Mouse (Mus musculus): ENCODE data around the gene Ubash3b. TPM values are rescaled to one million over a fixed set of nuclear protein-coding genes. Genes with fewer than 3 reads are reported as not detected.

Gene Ubash3b
- polyA plus RNA-seq, 1 experiment from 2014 or later: 8.9 TPM

- no peaks in the 10 kb centered on the region for H3K27me3 ChIP-seq
- in situ Hi-C loops (cut with MboI; ENCODE audit: low pct_unique_long_range_greater_than_20kb): no loop called here
- CTCF ChIA-PET: interaction anchor here (1.0 kb wide), 1 partner anchor 19 kb away, joined by 3 read pairs; no protein-coding TSS in a partner anchor
- ATAC-seq (no peak), DNase-seq (ENCODE audit: low read depth, low spot score) (no peak)
- no peak for TF ChIP-seq CTCF (IDR thresholded peaks at IDR 0.05)
- POLR2A ChIA-PET: interaction anchor here (0.6 kb wide), 1 partner anchor 34 kb away, joined by 4 read pairs; no protein-coding TSS in a partner anchor
These were observed 81.9 kb downstream of the Ubash3b start for GRCm38 (mm10) chr9:41079428-41080155.

- TF ChIP-seq CTCF (IDR thresholded peaks at IDR 0.05): no peak
- in situ Hi-C loops (cut with MboI; ENCODE audit: low pct_unique_long_range_greater_than_20kb): no loop called here
- ChIA-PET CTCF (interaction anchor here (1.1 kb wide), 1 partner anchor 23 kb away, joined by 4 read pairs; no protein-coding TSS in a partner anchor), POLR2A (no interaction called here)
- DNase-seq (ENCODE audit: low read depth, low spot score) (peak; percentile 62), ATAC-seq (peak; percentile 54)
- no peaks in the 10 kb centered on the region for H3K27me3 ChIP-seq
These were observed 83.3 kb downstream of the Ubash3b start for GRCm38 (mm10) chr9:41078198-41078597.

- in situ Hi-C loops (cut with MboI; ENCODE audit: low pct_unique_long_range_greater_than_20kb): no loop called here
- H3K27me3 ChIP-seq: no peaks in the 10 kb centered on the region
- DNase-seq (ENCODE audit: low read depth, low spot score) (no peak), ATAC-seq (no peak)
- ChIA-PET CTCF (interaction anchor here (2.0 kb wide), 1 partner anchor 21 kb away, joined by 4 read pairs; no protein-coding TSS in a partner anchor), POLR2A (no interaction called here)
- TF ChIP-seq CTCF (IDR thresholded peaks at IDR 0.05): no peak
These were observed 85.3 kb downstream of the Ubash3b start for GRCm38 (mm10) chr9:41076150-41076549.

- H3K27me3 ChIP-seq: no peaks in the 10 kb centered on the region
- no peak for TF ChIP-seq CTCF (IDR thresholded peaks at IDR 0.05)
- in situ Hi-C loops (cut with MboI; ENCODE audit: low pct_unique_long_range_greater_than_20kb): no loop called here
- ATAC-seq: no peak
- ChIA-PET POLR2A (interaction anchor here (0.6 to 0.7 kb wide), 2 partner anchors 12 to 864 kb away, joined by 4 to 6 read pairs; no protein-coding TSS in a partner anchor), CTCF (interaction anchor here (2.0 kb wide), 1 partner anchor 21 kb away, joined by 4 read pairs; no protein-coding TSS in a partner anchor)
- DNase-seq (ENCODE audit: low read depth, low spot score): no peak
These were observed 86.0 kb downstream of the Ubash3b start for GRCm38 (mm10) chr9:41075528-41075927.

- no peak for TF ChIP-seq CTCF (IDR thresholded peaks at IDR 0.05)
- ATAC-seq (no peak), DNase-seq (ENCODE audit: low read depth, low spot score) (no peak)
- no peaks in the 10 kb centered on the region for H3K27me3 ChIP-seq
- in situ Hi-C loops (cut with MboI; ENCODE audit: low pct_unique_long_range_greater_than_20kb): no loop called here
- ChIA-PET CTCF (no interaction called here), POLR2A (interaction anchor here (1.9 kb wide), 1 partner anchor 12 kb away, joined by 5 read pairs; no protein-coding TSS in a partner anchor)
These were observed 88.1 kb downstream of the Ubash3b start for GRCm38 (mm10) chr9:41073196-41074009.

GRCm38 (mm10) chr9:41072786-41073185 lies 88.7 kb downstream of the Ubash3b start:
- no peak for DNase-seq (ENCODE audit: low read depth, low spot score)
- no peaks in the 10 kb centered on the region for H3K27me3 ChIP-seq
- in situ Hi-C loops (cut with MboI; ENCODE audit: low pct_unique_long_range_greater_than_20kb): no loop called here
- ATAC-seq: no peak
- CTCF ChIA-PET: no interaction called here
- TF ChIP-seq CTCF (IDR thresholded peaks at IDR 0.05): no peak
- POLR2A ChIA-PET: interaction anchor here (1.9 kb wide), 1 partner anchor 11 kb away, joined by 5 read pairs; no protein-coding TSS in a partner anchor

- TF ChIP-seq CTCF (IDR thresholded peaks at IDR 0.05): no peak
- no peak for ATAC-seq
- POLR2A ChIA-PET: interaction anchor here (1.9 kb wide), 1 partner anchor 10 kb away, joined by 5 read pairs; no protein-coding TSS in a partner anchor
These were observed 89.5 kb downstream of the Ubash3b start for GRCm38 (mm10) chr9:41071906-41072511.

GRCm38 (mm10) chr9:41070761-41071181 lies 90.7 kb downstream of the Ubash3b start:
- DNase-seq (ENCODE audit: low read depth, low spot score) (no peak), ATAC-seq (no peak)
- POLR2A ChIA-PET: no interaction called here
- CTCF ChIA-PET: interaction anchor here (0.7 kb wide), 1 partner anchor 97 kb away, joined by 3 read pairs; no protein-coding TSS in a partner anchor
- no peak for TF ChIP-seq CTCF (IDR thresholded peaks at IDR 0.05)
- no peaks in the 10 kb centered on the region for H3K27me3 ChIP-seq
- in situ Hi-C loops (cut with MboI; ENCODE audit: low pct_unique_long_range_greater_than_20kb): no loop called here

More at GRCm38 (mm10) chr9:41071906-41072511, 89.5 kb downstream of the Ubash3b start:
- no peaks in the 10 kb centered on the region for H3K27me3 ChIP-seq
- no peak for DNase-seq (ENCODE audit: low read depth, low spot score)
- CTCF ChIA-PET: no interaction called here
- in situ Hi-C loops (cut with MboI; ENCODE audit: low pct_unique_long_range_greater_than_20kb): no loop called here

GRCm38 (mm10) chr9:41069509-41069908 lies 92.0 kb downstream of the Ubash3b start:
- in situ Hi-C loops (cut with MboI; ENCODE audit: low pct_unique_long_range_greater_than_20kb): no loop called here
- ATAC-seq: no peak
- no peak for DNase-seq (ENCODE audit: low read depth, low spot score)
- no peaks in the 10 kb centered on the region for H3K27me3 ChIP-seq
- ChIA-PET CTCF (no interaction called here), POLR2A (no interaction called here)
- TF ChIP-seq CTCF (IDR thresholded peaks at IDR 0.05): no peak

- H3K27me3 ChIP-seq: no peaks in the 10 kb centered on the region
- ChIA-PET CTCF (interaction anchor here (0.7 to 1.1 kb wide), 3 partner anchors 10 to 146 kb away, joined by 3 read pairs; no protein-coding TSS in a partner anchor), POLR2A (interaction anchor here (1.5 kb wide), 1 partner anchor 11 kb away, joined by 5 read pairs; no protein-coding TSS in a partner anchor)
- in situ Hi-C loops (cut with MboI; ENCODE audit: low pct_unique_long_range_greater_than_20kb): no loop called here
- DNase-seq (ENCODE audit: low read depth, low spot score) (no peak), ATAC-seq (no peak)
- no peak for TF ChIP-seq CTCF (IDR thresholded peaks at IDR 0.05)
These were observed 100.1 kb downstream of the Ubash3b start for GRCm38 (mm10) chr9:41061446-41061845.

All from Patski (cell line).